Mouse (Mus musculus) ES-Bruce4 (cell line): Measurements from ENCODE around the gene Grid2.
A peak's percentile ranks its signal among the peaks of the same experiment; 100 is the strongest.

Experiments used
- CTCF ChIP-seq: IDR thresholded peaks from one replicate; pipeline ENCODE4 v1.8.1; 2011; ENCODE audit warnings: low read depth, low read length
- EP300 ChIP-seq: IDR thresholded peaks from 2 replicates; pipeline ENCODE4 v1.6.1; 2011; ENCODE audit warnings: low read depth, low read length; ENCODE audit not compliant: insufficient read depth
- POLR2A ChIP-seq: IDR thresholded peaks from one replicate; pipeline ENCODE4 v1.8.1; 2011; ENCODE audit warnings: low read length; ENCODE audit not compliant: insufficient read depth

- TF ChIP-seq CTCF (peak; percentile 40), POLR2A (no peak), EP300 (no peak)
These were observed 1312.9 kb downstream of the Grid2 start for GRCm38 (mm10) chr6:64568599-64568998.
